In genomic region chr4:120589815-120590422, GRCm38 (mm10) we compare ENCODE assay signal across 8 mouse cellular contexts. TPM values are rescaled to one million over a fixed set of nuclear protein-coding genes. Genes with fewer than 3 reads are reported as not detected.
A peak's percentile ranks its signal among the peaks of the same experiment; 100 is the strongest.
DNase-seq lines count a peak whose midpoint lies in the region; ATAC-seq lines count a peak whose summit lies in the region.

No protein-coding gene starts in this region.

- WGBS in forebrain, embryonic 10.5 days: 34% methylated on average over 5 of the region's 5 CpGs
- WGBS in lung, embryonic 16.5 days: 29% methylated on average over 5 of the region's 5 CpGs

- no peak overlapping the region for H3K4me3 ChIP-seq in forebrain, embryonic 10.5 days
- no peak overlapping the region for H3K4me3 ChIP-seq in lung, embryonic 16.5 days (ENCODE audit: low read length)

- DNase-seq in ES-CJ7 (ENCODE audit: low read depth, low spot score): peak; percentile 60
- DNase-seq in brain, embryonic 18.5 days (ENCODE audit: low read depth, low spot score): peak; percentile 58
- peak; percentile 66 for DNase-seq in forebrain, embryonic 10.5 days (ENCODE audit: extremely low spot score, low spot score)
- DNase-seq in layer of hippocampus, adult 9-11 months: peak; percentile 62
- peak; percentile 85 for DNase-seq in retina, embryonic 14.5 days (ENCODE audit: low spot score)
- peak; percentile 49 to 54 for DNase-seq in thymus, postnatal 36 days

- no peak overlapping the region for H3K9ac ChIP-seq in lung, embryonic 16.5 days (ENCODE audit: low read length)

- H3K4me1 ChIP-seq in forebrain, embryonic 10.5 days: peaks cover 13% of the 10 kb centered on the region; the same call in 1 of the 2 replicates
- H3K4me1 ChIP-seq in lung, embryonic 16.5 days (replicated peaks; ENCODE audit: control insufficient read depth, insufficient read depth, low read length): peaks cover 8% of the 10 kb centered on the region

- no peak overlapping the region for H3K4me2 ChIP-seq in lung, embryonic 16.5 days (ENCODE audit: low read depth, low read length)

- H3K27ac ChIP-seq in forebrain, embryonic 10.5 days: peak overlapping the region; percentile 30; the same call in 1 of the 2 replicates
- 0 out of 2 replicates have a peak overlapping the region, but pooled peaks have one; percentile 29 for H3K27ac ChIP-seq in lung, embryonic 16.5 days (ENCODE audit: low read length)

- H3K27me3 ChIP-seq in forebrain, embryonic 10.5 days (ENCODE audit: poor library complexity, severe bottlenecking): peaks cover 40% of the 10 kb centered on the region
- no peaks in the 10 kb centered on the region for H3K27me3 ChIP-seq in lung, embryonic 16.5 days (ENCODE audit: control insufficient read depth, insufficient read depth, low read depth, low read length)

- peak; percentile 95 to 96 for ATAC-seq in hematopoietic stem cell, adult 5-6 weeks (replicated peaks in 1 of 2; ENCODE audit: insufficient read depth in 1 of 2, low FRiP score in 2 of 2, low TSS enrichment in 1 of 2, low read depth in 1 of 2, poor library complexity in 2 of 2, severe bottlenecking in 2 of 2)
- peak; percentile 93 for ATAC-seq in lung, embryonic 16.5 days (ENCODE audit: low read depth)

- H3K36me3 ChIP-seq in forebrain, embryonic 10.5 days (replicated peaks): no peaks in the 10 kb centered on the region
- H3K36me3 ChIP-seq in lung, embryonic 16.5 days (ENCODE audit: control insufficient read depth, insufficient read depth, low read length): no peaks in the 10 kb centered on the region

- no peaks in the 10 kb centered on the region for H3K9me3 ChIP-seq in forebrain, embryonic 10.5 days
- H3K9me3 ChIP-seq in lung, embryonic 16.5 days (ENCODE audit: control insufficient read depth, low read length): no peaks in the 10 kb centered on the region

RNA-seq across cellular contexts. Expression of gene Gm8439, which starts 1.4 kb away (rescaled TPM):
- not detected in 2 replicates for polyA plus RNA-seq in forebrain, embryonic 10.5 days (2016; fragmentation: Nextera tagmentation; extraction: Ambion mirVana)
- not detected in 2 replicates for total RNA-seq in hematopoietic stem cell, adult 5-6 weeks (2017)
- not detected in 2 replicates for polyA plus RNA-seq in lung, embryonic 16.5 days (2015; fragmentation: Nextera tagmentation; extraction: Ambion mirVana)

RNA-seq across cellular contexts. Expression of gene Ctps, which starts 19.8 kb away (rescaled TPM):
- polyA plus RNA-seq in forebrain, embryonic 10.5 days (2016; fragmentation: Nextera tagmentation; extraction: Ambion mirVana): 152 and 158 TPM in 2 replicates
- 41.4 and 45.4 TPM in 2 replicates for total RNA-seq in hematopoietic stem cell, adult 5-6 weeks (2017)
- 64.8 and 70.0 TPM in 2 replicates for polyA plus RNA-seq in lung, embryonic 16.5 days (2015; fragmentation: Nextera tagmentation; extraction: Ambion mirVana)

RNA-seq across cellular contexts. Expression of gene Slfnl1, which starts 57.9 kb away (rescaled TPM):
- not detected in 2 replicates for polyA plus RNA-seq in forebrain, embryonic 10.5 days (2016; fragmentation: Nextera tagmentation; extraction: Ambion mirVana)
- total RNA-seq in hematopoietic stem cell, adult 5-6 weeks (2017): 0.81 TPM in 1 of 2 replicates, not detected in the other
- not detected in 2 replicates for polyA plus RNA-seq in lung, embryonic 16.5 days (2015; fragmentation: Nextera tagmentation; extraction: Ambion mirVana)
